Mouse (Mus musculus) hindbrain, embryonic 13.5 days (tissue): ENCODE measurements around the gene Patz1. TPM values are rescaled to one million over a fixed set of nuclear protein-coding genes. Genes with fewer than 3 reads are reported as not detected.

ENCODE experiments used
- ATAC-seq: fragments of 200-750 bp; cut with Nextera tagmentation; 2 replicates; pipeline ENCODE4 v1.8.0; 2017; ENCODE audit warnings: moderate TSS enrichment; ENCODE audit not compliant: low FRiP score
- H3K27ac ChIP-seq: fragments of 300-500 bp; sonication (generic); 2 replicates; pipeline ENCODE4 v1.5.1; 2015; ENCODE audit warnings: inconsistent platforms, mild to moderate bottlenecking, moderate library complexity
- H3K27me3 ChIP-seq: fragments of 300-500 bp; sonication (generic); 2 replicates; pipeline ENCODE4 v1.6.1; 2015; ENCODE audit warnings: mild to moderate bottlenecking, inconsistent platforms
- H3K36me3 ChIP-seq: fragments of 300-500 bp; sonication (generic); 2 replicates; pipeline ENCODE4 v1.6.1; 2015; ENCODE audit warnings: mild to moderate bottlenecking, inconsistent platforms
- H3K4me1 ChIP-seq: fragments of 300-500 bp; sonication (generic); replicated peaks from 2 replicates; pipeline ENCODE4 v1.6.1; 2015; ENCODE audit warnings: inconsistent platforms
- H3K4me2 ChIP-seq: fragments of 300-500 bp; sonication (generic); 2 replicates; pipeline ENCODE4 v1.6.1; 2015; ENCODE audit warnings: inconsistent platforms, mild to moderate bottlenecking, moderate library complexity
- H3K4me3 ChIP-seq: fragments of 300-500 bp; sonication (generic); 2 replicates; pipeline ENCODE4 v1.5.1; 2015; ENCODE audit warnings: mild to moderate bottlenecking, inconsistent platforms
- H3K9ac ChIP-seq: fragments of 300-500 bp; sonication (generic); 2 replicates; pipeline ENCODE4 v1.6.1; 2015; ENCODE audit warnings: mild to moderate bottlenecking, inconsistent platforms
- H3K9me3 ChIP-seq: fragments of 300-500 bp; sonication (generic); 2 replicates; pipeline ENCODE4 v1.6.1; 2016; ENCODE audit warnings: inconsistent platforms
- WGBS: fragments of 180-500 bp; shearing (Covaris S2); methylation state at CpG from one replicate; pipeline ENCODE4 v1.1.7; 2015; 5-methylcytosine and 5-hydroxymethylcytosine counted together
- polyA plus RNA-seq: library from polyadenylated mRNA; unstranded; fragments of >200 nt; fragmentation: Nextera tagmentation; extraction: Ambion mirVana; gene quantifications from 2 replicates; pipeline ENCODE4 v1.2.1, GENCODE M21; 2015

Patz1 gene
- polyA plus RNA-seq, 1 experiment from 2014 or later = 69.6 TPM

DNA sequence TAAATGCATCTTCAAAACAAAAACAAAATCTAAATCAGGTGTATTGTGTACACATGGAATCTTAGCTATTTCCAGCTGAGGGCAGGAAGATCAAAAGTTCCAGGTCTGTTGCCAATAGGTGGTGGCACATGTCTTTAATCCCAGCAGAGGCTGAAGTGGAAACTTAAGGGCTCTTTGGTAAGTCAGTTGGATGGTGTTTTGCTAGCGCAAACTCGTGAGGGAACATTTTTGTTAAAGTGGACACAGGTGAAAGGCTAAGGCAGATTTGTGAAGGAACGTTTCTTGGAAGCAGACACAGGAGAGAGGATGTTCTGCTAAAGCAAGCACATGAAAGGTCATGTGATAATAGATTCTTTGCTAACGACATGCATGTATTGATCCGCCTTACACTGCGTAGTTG, 5.0 kb upstream of the Patz1 start:
- ATAC-seq = no peak
- H3K36me3 ChIP-seq = no peaks in the 10 kb centered on the region
- no peak overlapping the region for H3K4me2 ChIP-seq
- H3K9ac ChIP-seq = no peak overlapping the region
- peaks cover 18% of the 10 kb centered on the region for H3K4me1 ChIP-seq
- H3K27me3 ChIP-seq = no peaks in the 10 kb centered on the region
- H3K27ac ChIP-seq = no peak overlapping the region
- 92% methylated on average over 6 of the region's 6 CpGs for WGBS
- H3K4me3 ChIP-seq = no peak overlapping the region
- H3K9me3 ChIP-seq = no peaks in the 10 kb centered on the region

DNA sequence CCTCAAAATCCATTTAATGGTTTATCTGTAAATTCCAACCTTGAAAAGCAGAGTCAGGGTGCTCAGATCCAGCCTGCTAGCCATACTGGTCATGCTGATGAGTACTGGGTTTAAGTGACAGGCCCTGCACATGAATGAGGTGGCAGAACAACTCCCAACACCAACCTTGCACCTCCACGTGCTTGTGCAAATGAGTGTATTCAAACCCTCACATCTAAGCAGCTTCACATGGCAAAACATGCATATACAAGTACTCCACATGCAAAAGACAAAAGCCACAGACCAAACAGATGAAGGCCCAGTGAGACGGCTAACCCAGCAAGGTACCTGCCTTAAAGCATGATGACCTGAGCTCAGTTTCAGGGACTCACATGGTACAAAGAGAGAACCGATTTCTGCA, 2.7 kb upstream of the Patz1 start:
- Histone ChIP-seq H3K36me3 (no peaks in the 10 kb centered on the region), H3K9ac (no peak overlapping the region), H3K4me1 (peaks cover 19% of the 10 kb centered on the region), H3K4me3 (no peak overlapping the region), H3K27ac (no peak overlapping the region), H3K9me3 (no peaks in the 10 kb centered on the region), H3K27me3 (no peaks in the 10 kb centered on the region), H3K4me2 (no peak overlapping the region)
- 91% methylated on average over 3 of the region's 3 CpGs for WGBS
- no peak for ATAC-seq

DNA sequence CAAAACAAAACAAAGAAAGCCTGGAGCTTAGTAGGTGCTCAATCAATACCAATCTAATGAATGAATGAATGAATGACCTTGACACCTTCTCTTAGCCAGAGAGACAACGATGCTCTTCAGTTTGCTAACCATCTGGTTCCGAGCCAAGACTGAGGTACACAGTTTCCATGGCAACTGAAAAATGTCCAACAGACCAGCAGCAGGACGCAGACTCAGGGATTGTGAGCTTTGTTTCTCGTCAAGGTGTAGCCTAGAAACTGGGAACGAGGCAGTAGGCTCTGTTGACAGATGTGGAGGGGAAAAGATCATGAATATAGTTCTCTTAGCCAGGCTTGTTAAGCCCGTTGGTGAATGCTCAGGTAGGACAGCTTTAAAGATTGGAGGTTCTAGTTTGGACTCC, 1.5 kb upstream of the Patz1 start:
- H3K9ac ChIP-seq = peak overlapping the region; percentile 14; the same call in 1 of the 2 replicates

DNA sequence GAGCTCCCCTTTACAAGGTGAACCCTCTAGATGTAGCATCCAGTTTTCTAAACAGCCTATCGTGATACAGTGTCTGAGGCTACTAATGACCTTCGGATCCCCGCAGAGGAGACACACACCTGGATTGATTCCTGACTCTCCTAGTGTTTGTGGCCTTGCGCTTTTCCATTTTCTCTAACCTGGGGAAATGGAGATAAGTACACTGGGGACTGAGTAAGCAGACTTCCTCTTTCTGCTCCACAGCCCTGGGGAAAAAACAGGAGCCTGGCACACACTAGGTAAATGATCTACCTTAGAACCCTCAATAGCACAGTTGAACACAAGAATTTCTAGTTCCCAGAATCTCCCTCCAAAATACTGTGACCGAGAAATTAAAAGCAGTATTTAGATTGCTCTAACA, 753 bp upstream of the Patz1 start:
- WGBS = 57% methylated on average over 5 of the region's 5 CpGs

More for the DNA sequence above, 1.5 kb upstream of the Patz1 start:
- H3K27ac ChIP-seq = peak overlapping the region; percentile 100
- no peaks in the 10 kb centered on the region for H3K9me3 ChIP-seq
- no peaks in the 10 kb centered on the region for H3K36me3 ChIP-seq
- no peak overlapping the region for H3K4me3 ChIP-seq
- ATAC-seq = no peak
- WGBS = 26% methylated on average over 6 of the region's 6 CpGs
- H3K4me2 ChIP-seq = no peak overlapping the region
- no peaks in the 10 kb centered on the region for H3K27me3 ChIP-seq
- H3K4me1 ChIP-seq = peaks cover 25% of the 10 kb centered on the region

DNA sequence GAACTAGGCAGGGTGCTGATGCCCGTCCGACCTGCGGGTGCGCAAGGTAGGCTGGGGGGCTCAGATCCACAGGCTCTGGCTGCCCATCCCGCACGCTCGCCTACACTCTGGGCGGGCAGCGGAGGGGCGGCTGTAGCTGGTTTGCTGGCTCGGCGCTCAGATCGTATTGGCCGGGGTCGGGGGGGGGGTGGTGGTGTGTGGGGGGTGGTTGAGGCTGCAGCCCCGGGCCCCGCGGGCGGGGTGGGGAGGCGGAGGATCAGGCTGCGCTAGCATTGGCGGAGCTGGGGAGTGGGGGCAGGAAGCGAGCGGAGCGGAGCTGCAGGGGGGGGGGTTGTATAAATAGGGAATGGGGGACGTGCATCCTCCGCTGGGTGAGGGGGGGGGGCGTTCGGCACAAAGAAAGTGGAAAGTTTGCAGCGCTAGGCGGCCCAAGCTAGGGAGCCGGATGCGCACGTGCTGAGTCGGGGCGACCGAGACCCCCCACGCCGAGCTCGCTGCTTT, 678 bp downstream of the Patz1 start:
- under 1% methylated on average over 19 of the region's 40 CpGs for whole genome bisulfite sequencing
- peak; percentile 79 for ATAC-seq
- H3K27me3 ChIP-seq = no peaks in the 10 kb centered on the region
- H3K27ac ChIP-seq = peak overlapping the region; percentile 100
- H3K4me3 ChIP-seq = peak overlapping the region; percentile 82
- peak overlapping the region; percentile 100 for H3K4me2 ChIP-seq
- peaks cover 10% of the 10 kb centered on the region for H3K36me3 ChIP-seq
- H3K4me1 ChIP-seq = peaks cover 46% of the 10 kb centered on the region
- no peaks in the 10 kb centered on the region for H3K9me3 ChIP-seq
- peak overlapping the region; percentile 96 for H3K9ac ChIP-seq

More for the DNA sequence above, 753 bp upstream of the Patz1 start:
- peak overlapping the region; percentile 100 for H3K4me2 ChIP-seq
- H3K9me3 ChIP-seq = no peaks in the 10 kb centered on the region
- peaks cover 31% of the 10 kb centered on the region for H3K4me1 ChIP-seq
- H3K27me3 ChIP-seq = no peaks in the 10 kb centered on the region
- H3K4me3 ChIP-seq = peak overlapping the region; percentile 82; the same call in 1 of the 2 replicates
- peak overlapping the region; percentile 96 for H3K9ac ChIP-seq
- ATAC-seq = no peak
- peak overlapping the region; percentile 100 for H3K27ac ChIP-seq
- H3K36me3 ChIP-seq = no peaks in the 10 kb centered on the region

DNA sequence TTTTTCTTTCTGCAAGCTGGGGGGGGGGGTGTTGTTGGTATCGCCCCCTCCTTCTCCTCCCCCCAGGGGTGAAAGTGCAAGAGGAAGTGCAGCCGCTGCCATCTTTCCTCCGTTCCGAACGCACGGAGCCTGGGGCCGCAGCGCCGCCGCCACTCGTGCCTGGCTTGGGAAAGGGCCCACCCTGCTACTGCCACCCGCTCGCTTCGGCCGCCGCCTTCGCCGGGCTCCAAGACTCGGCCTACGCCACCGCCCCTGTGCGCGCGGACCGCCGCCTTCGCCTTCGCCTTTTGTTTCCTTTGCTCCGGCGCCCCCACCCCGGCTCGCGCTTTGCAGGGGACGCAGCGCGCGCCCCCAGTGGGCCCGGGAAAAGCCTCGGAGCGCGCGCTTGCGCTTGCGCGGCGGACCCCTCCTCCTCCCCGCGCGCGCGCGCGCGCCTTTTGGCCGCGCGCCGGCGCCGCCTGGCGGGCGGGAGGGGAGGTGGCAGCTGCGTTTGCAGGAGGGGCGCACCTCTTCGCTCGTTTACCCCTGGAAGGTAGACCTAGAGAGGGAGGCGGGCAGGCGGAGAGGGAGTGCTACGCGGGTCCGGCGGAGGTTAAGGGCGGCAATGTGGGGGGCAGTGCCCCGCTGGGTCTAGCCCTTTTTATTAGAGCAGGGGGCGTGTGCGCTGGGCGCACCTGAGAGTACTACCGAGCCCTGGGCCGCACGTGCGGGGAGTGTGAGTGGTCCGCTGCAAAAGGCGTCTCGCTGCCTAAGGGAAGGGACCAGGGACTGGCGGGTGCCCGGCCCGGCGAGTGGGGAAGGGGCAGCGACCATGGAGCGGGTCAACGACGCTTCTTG, 1.3 kb downstream of the Patz1 start:
- peak; percentile 61 for ATAC-seq
- under 1% methylated on average over 81 of the region's 92 CpGs for WGBS
- peak overlapping the region; percentile 100 for H3K4me2 ChIP-seq
- H3K27ac ChIP-seq = peak overlapping the region; percentile 100
- peaks cover 17% of the 10 kb centered on the region for H3K36me3 ChIP-seq
- peaks cover 52% of the 10 kb centered on the region for H3K4me1 ChIP-seq
- no peaks in the 10 kb centered on the region for H3K9me3 ChIP-seq
- H3K9ac ChIP-seq = peak overlapping the region; percentile 96
- no peaks in the 10 kb centered on the region for H3K27me3 ChIP-seq
- H3K4me3 ChIP-seq = peak overlapping the region; percentile 82

DNA sequence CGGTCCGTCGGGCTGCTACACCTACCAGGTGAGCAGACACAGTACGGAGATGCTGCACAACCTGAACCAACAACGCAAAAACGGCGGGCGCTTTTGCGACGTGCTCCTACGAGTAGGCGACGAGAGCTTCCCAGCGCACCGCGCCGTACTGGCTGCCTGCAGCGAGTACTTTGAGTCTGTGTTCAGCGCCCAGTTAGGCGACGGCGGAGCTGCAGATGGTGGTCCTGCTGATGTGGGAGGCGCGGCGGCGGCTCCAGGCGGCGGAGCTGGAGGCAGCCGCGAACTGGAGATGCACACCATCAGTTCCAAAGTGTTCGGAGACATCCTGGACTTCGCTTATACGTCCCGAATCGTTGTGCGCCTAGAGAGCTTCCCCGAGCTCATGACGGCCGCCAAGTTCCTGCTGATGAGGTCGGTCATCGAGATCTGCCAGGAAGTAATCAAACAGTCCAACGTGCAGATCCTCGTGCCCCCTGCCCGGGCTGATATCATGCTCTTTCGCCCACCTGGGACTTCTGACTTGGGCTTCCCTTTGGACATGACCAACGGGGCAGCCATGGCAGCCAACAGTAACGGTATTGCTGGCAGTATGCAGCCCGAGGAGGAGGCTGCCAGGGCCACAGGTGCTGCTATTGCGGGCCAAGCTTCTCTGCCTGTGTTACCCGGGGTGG, 2.1 kb downstream of the Patz1 start:
- peak; percentile 2; the same call in 1 of the 2 replicates for ATAC-seq
- under 1% methylated on average over 50 of the region's 50 CpGs for WGBS
- H3K9ac ChIP-seq = peak overlapping the region; percentile 96
- H3K27ac ChIP-seq = peak overlapping the region; percentile 100
- H3K36me3 ChIP-seq = peaks cover 24% of the 10 kb centered on the region
- no peaks in the 10 kb centered on the region for H3K27me3 ChIP-seq
- H3K4me3 ChIP-seq = peak overlapping the region; percentile 82
- H3K4me1 ChIP-seq = peaks cover 60% of the 10 kb centered on the region
- H3K4me2 ChIP-seq = peak overlapping the region; percentile 100
- no peaks in the 10 kb centered on the region for H3K9me3 ChIP-seq

DNA sequence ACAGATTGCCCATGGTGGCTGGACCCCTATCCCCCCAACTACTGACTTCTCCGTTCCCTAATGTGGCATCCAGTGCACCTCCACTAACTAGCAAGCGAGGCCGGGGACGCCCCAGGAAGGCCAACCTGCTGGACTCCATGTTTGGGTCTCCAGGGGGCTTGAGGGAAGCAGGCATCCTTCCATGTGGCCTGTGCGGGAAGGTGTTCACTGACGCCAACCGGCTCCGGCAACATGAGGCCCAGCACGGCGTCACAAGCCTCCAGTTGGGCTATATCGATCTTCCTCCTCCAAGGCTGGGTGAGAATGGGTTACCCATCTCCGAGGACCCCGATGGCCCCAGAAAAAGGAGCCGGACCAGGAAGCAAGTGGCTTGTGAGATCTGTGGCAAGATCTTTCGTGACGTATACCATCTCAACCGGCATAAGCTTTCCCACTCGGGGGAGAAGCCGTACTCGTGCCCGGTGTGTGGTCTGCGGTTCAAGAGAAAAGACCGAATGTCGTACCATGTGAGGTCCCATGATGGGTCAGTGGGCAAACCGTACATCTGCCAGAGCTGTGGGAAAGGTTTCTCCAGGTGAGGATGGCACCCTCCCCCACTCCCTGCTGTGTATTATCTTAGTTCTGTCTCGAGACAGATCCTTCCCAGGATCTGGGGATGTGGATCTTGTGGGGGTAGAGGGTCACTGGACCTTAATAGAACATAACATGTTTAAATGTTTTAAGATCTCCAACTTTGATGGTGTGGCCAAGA, 2.8 kb downstream of the Patz1 start:
- Histone ChIP-seq H3K4me2 (peak overlapping the region; percentile 100), H3K27me3 (no peaks in the 10 kb centered on the region), H3K9ac (peak overlapping the region; percentile 96), H3K4me3 (peak overlapping the region; percentile 82), H3K4me1 (peaks cover 67% of the 10 kb centered on the region), H3K9me3 (no peaks in the 10 kb centered on the region), H3K36me3 (peaks cover 31% of the 10 kb centered on the region), H3K27ac (peak overlapping the region; percentile 100)
- no peak for ATAC-seq
- under 1% methylated on average over 26 of the region's 26 CpGs for WGBS

DNA sequence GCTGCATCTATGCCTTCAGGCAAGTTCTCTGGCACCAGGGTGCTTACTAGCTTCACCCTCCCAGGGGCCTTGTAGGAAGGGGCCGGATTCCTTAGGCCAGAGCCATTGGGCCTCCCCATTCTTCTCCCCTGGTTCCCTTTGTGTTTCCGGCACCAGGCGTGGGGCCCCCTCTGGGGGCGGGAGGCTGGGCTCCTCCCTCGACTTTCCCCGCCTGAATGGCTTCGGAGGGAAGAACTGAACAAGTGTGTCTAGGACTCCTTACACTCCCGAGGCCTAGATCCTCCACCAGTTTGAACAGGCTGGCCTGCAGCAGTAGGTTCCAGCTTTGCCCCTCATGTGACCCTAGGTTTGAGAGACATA, 3.4 kb downstream of the Patz1 start:
- peak overlapping the region; percentile 100 for H3K27ac ChIP-seq
- no peak for ATAC-seq
- no peaks in the 10 kb centered on the region for H3K27me3 ChIP-seq
- peak overlapping the region; percentile 82 for H3K4me3 ChIP-seq
- H3K4me2 ChIP-seq = peak overlapping the region; percentile 100
- peaks cover 37% of the 10 kb centered on the region for H3K36me3 ChIP-seq
- no peaks in the 10 kb centered on the region for H3K9me3 ChIP-seq
- H3K9ac ChIP-seq = peak overlapping the region; percentile 96
- peaks cover 69% of the 10 kb centered on the region for H3K4me1 ChIP-seq
- 2% methylated on average over 8 of the region's 8 CpGs for WGBS

DNA sequence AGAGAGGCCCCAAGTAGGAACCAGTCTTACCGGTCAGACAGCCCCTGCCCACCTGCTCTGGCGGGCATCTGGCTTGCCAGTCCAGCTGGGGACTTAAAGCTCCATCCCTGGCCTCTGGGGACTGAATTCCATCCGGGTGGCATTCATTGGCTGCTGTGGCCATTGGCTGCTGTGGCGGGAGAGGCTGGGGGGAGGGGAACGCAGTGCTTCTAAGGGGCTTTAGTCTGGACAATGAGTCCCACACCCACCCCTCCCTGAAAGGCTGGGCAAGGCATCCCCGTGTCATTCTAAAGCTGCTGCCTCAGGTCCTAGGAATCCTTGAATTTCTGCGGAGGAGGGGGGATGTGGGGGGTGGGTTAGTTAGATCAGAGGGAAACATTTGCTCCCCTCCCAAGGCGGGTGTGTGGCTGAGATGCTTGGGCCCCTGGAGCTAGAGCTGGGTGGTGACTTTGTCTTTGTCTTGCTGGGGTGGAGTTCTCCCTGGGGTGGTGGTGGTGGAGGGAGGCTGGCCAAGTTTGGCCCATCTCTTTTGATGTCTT, 4.1 kb downstream of the Patz1 start:
- peaks cover 44% of the 10 kb centered on the region for H3K36me3 ChIP-seq
- H3K9me3 ChIP-seq = no peaks in the 10 kb centered on the region
- under 1% methylated on average over 8 of the region's 8 CpGs for WGBS
- peak overlapping the region; percentile 82 for H3K4me3 ChIP-seq
- peak overlapping the region; percentile 100 for H3K4me2 ChIP-seq
- H3K4me1 ChIP-seq = peaks cover 66% of the 10 kb centered on the region
- H3K27me3 ChIP-seq = no peaks in the 10 kb centered on the region
- no peak for ATAC-seq
- H3K9ac ChIP-seq = peak overlapping the region; percentile 96
- H3K27ac ChIP-seq = peak overlapping the region; percentile 100

DNA sequence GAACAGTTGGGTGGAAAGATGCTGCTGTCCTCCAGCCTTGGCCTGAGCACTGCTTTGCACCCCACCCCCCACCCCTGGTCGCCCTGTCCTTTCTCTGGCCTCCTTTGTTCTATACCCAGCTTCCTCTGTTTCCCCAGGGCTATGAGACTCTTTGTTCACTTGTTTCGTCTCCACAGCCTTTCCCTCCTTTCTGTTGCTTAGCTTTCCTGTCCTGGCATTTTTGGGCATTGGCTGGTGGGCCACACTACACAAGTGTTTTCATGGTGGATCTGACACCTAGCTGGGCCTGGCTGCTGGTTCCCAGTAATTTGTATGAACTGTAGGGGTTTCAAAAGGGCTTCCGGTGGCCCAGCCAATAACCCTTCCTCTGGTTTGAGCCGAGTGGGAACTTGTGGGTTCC, 4.7 kb downstream of the Patz1 start:
- H3K9me3 ChIP-seq = no peaks in the 10 kb centered on the region
- H3K27ac ChIP-seq = peak overlapping the region; percentile 100
- peak overlapping the region; percentile 96 for H3K9ac ChIP-seq
- peaks cover 60% of the 10 kb centered on the region for H3K4me1 ChIP-seq
- H3K27me3 ChIP-seq = no peaks in the 10 kb centered on the region
- 13% methylated on average over 4 of the region's 4 CpGs for WGBS
- peaks cover 50% of the 10 kb centered on the region for H3K36me3 ChIP-seq
- H3K4me2 ChIP-seq = peak overlapping the region; percentile 100
- H3K4me3 ChIP-seq = peak overlapping the region; percentile 82
- ATAC-seq = no peak
